Mouse (Mus musculus) cerebellum, adult 2 months (tissue): ENCODE measurements at regions not wholly inside any gene's neighbourhood (a gene's known extent, or its start where the extent isn't known, plus 50 kb on each side); places are given as distances from the start of the nearest gene placed in this dataset.

Experiments
- CTCF ChIP-seq: fragments of 200-500 bp; IDR thresholded peaks from 2 replicates; pipeline ENCODE4 v1.5.1; 2011; ENCODE audit warnings: low read depth, mild to moderate bottlenecking, control low read depth, low read length, moderate library complexity, borderline replicate concordance; ENCODE audit not compliant: insufficient read depth
- POLR2A ChIP-seq: fragments of 200-500 bp; IDR thresholded peaks from 2 replicates; pipeline ENCODE4 v1.6.1; 2011; ENCODE audit warnings: low read length, control low read depth, borderline replicate concordance; ENCODE audit not compliant: insufficient read depth

DNA sequence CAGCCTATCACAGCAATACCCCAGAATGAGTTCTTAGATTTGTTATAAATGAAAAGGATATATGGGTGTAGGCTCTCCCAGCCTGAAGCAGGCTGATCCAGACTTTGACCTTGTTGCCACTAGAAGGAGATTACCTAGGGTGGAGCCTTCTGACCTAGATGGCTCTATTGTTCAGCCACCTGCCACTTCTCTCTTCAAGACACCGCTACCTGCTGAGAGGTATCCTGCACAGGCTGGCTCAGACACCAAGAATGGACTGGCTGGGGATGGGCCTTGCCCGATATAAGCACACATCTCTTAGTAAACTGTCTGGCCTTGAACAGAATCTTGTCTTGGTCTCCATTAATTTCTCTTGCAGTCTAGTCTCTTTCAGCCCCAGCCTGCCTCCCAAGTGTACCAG lies 597.9 kb upstream of the Manea start:
- TF ChIP-seq POLR2A (no peak), CTCF (no peak)
